Mouse (Mus musculus) embryo, embryonic 9.5 days (tissue): ENCODE results near the gene Fam53a.

Source experiments
- DNase-seq: peaks from one replicate; pipeline ENCODE4 v3.0.0-alpha.2; 2017; ENCODE audit errors: extremely low spot score

Gene Fam53a

GRCm38 (mm10) chr5:33630615-33631014, 1.2 kb upstream of the Fam53a start:
- no peak for DNase-seq

- no peak for DNase-seq
Measured at GRCm38 (mm10) chr5:33630061-33630460, 626 bp upstream of the Fam53a start.

GRCm38 (mm10) chr5:33628820-33629300, 575 bp downstream of the Fam53a start:
- DNase-seq, result peak; percentile 71

- no peak for DNase-seq
Measured at GRCm38 (mm10) chr5:33627968-33628367, 1.5 kb downstream of the Fam53a start.

- DNase-seq, result no peak
Measured at GRCm38 (mm10) chr5:33623766-33624165, 5.7 kb downstream of the Fam53a start.

- DNase-seq, result no peak
Measured at GRCm38 (mm10) chr5:33622671-33623070, 6.8 kb downstream of the Fam53a start.

- DNase-seq, result no peak
Measured at GRCm38 (mm10) chr5:33614391-33614790, 15.0 kb downstream of the Fam53a start.

GRCm38 (mm10) chr5:33611795-33612194, 17.6 kb downstream of the Fam53a start:
- DNase-seq, result no peak

GRCm38 (mm10) chr5:33609226-33609625, 20.2 kb downstream of the Fam53a start:
- no peak for DNase-seq

- no peak for DNase-seq
Measured at GRCm38 (mm10) chr5:33607434-33607833, 22.0 kb downstream of the Fam53a start.

GRCm38 (mm10) chr5:33606631-33607030, 22.8 kb downstream of the Fam53a start:
- DNase-seq, result no peak

GRCm38 (mm10) chr5:33605314-33605713, 24.1 kb downstream of the Fam53a start:
- no peak for DNase-seq

- DNase-seq, result peak; percentile 36
Measured at GRCm38 (mm10) chr5:33593620-33594019, 35.8 kb downstream of the Fam53a start.

GRCm38 (mm10) chr5:33589221-33589888, 40.1 kb downstream of the Fam53a start:
- DNase-seq, result peak; percentile 71

GRCm38 (mm10) chr5:33588066-33588465, 41.4 kb downstream of the Fam53a start:
- DNase-seq, result no peak

GRCm38 (mm10) chr5:33587498-33588058, 41.9 kb downstream of the Fam53a start:
- DNase-seq, result no peak

- DNase-seq, result no peak
Measured at GRCm38 (mm10) chr5:33580336-33580735, 49.1 kb downstream of the Fam53a start.

GRCm38 (mm10) chr5:33574207-33574606, 55.2 kb downstream of the Fam53a start:
- no peak for DNase-seq

- DNase-seq, result no peak
Measured at GRCm38 (mm10) chr5:33565886-33566285, 63.5 kb downstream of the Fam53a start.

GRCm38 (mm10) chr5:33556277-33556995, 73.0 kb downstream of the Fam53a start:
- no peak for DNase-seq
